Mouse (Mus musculus) G1E (cell line): ENCODE data around the gene Dync2li1.

ENCODE experiments used
- CTCF ChIP-seq: IDR thresholded peaks from 2 replicates; pipeline ENCODE4 v1.5.1; 2012; ENCODE audit warnings: low read depth, low read length, inconsistent platforms, mixed read lengths
- GATA1 ChIP-seq: IDR thresholded peaks from 2 replicates; pipeline ENCODE4 v1.6.1; 2012; ENCODE audit warnings: borderline replicate concordance, low read length, inconsistent platforms, mixed read lengths
- GATA2 ChIP-seq: IDR thresholded peaks from 2 replicates; pipeline ENCODE4 v1.6.1; 2012; ENCODE audit warnings: low read depth, low read length, inconsistent platforms, borderline replicate concordance
- POLR2AphosphoS5 ChIP-seq: IDR thresholded peaks from 2 replicates; pipeline ENCODE4 v1.6.1; 2012; ENCODE audit warnings: low read depth, low read length, inconsistent platforms; ENCODE audit not compliant: insufficient replicate concordance
- TAL1 ChIP-seq: conservative IDR thresholded peaks from 2 replicates; pipeline ENCODE4 v1.6.1; 2012; ENCODE audit warnings: low read depth, low read length, inconsistent platforms, mixed read lengths

GRCm38 (mm10) chr17:84620610-84621009, 5.7 kb upstream of the Dync2li1 start:
- no peak for TF ChIP-seq CTCF
- TF ChIP-seq TAL1 = no peak
- TF ChIP-seq GATA2 = no peak
- TF ChIP-seq GATA1 = no peak
- no peak for TF ChIP-seq POLR2AphosphoS5
